Mouse (Mus musculus) myocyte (in vitro differentiated cells): Measurements from ENCODE around the gene Sh3bp4. TPM values are rescaled to one million over a fixed set of nuclear protein-coding genes. Genes with fewer than 3 reads are reported as not detected.

Source experiments
- H3K27me3 ChIP-seq: one replicate; pipeline ENCODE4 v1.6.1; 2011; ENCODE audit not compliant: control insufficient read depth, insufficient read depth, insufficient read length
- H3K36me3 ChIP-seq: one replicate; pipeline ENCODE4 v1.6.1; 2011; ENCODE audit not compliant: control insufficient read depth, insufficient read depth
- H3K4me2 ChIP-seq: one replicate; pipeline ENCODE4 v1.6.1; 2011; ENCODE audit warnings: low read depth, control low read depth
- H3K4me3 ChIP-seq: one replicate; pipeline ENCODE4 v1.5.1; 2011; ENCODE audit warnings: mild to moderate bottlenecking, control low read depth, moderate library complexity
- H3K79me2 ChIP-seq: one replicate; pipeline ENCODE4 v1.6.1; 2011; ENCODE audit not compliant: control insufficient read depth, insufficient read depth
- H3ac ChIP-seq: one replicate; pipeline ENCODE4 v1.6.1; 2011; ENCODE audit not compliant: control insufficient read depth, insufficient read length
- CEBPB ChIP-seq: IDR thresholded peaks from 2 replicates; pipeline ENCODE4 v1.6.1; 2011; ENCODE audit warnings: mild to moderate bottlenecking, moderate library complexity; ENCODE audit not compliant: poor library complexity, insufficient read depth, severe bottlenecking
- E2F4 ChIP-seq: IDR thresholded peaks from one replicate; pipeline ENCODE4 v1.6.1; 2011; ENCODE audit warnings: mild to moderate bottlenecking, control low read depth, moderate library complexity; ENCODE audit not compliant: insufficient read depth
- MAX ChIP-seq: IDR thresholded peaks from one replicate; pipeline ENCODE4 v1.6.1; 2011; ENCODE audit warnings: low read depth, mild to moderate bottlenecking, control low read depth
- MYOD1 ChIP-seq, 3 experiments: IDR thresholded peaks; one replicate each; pipeline ENCODE4 v1.6.1; 2011; ENCODE audit warnings: control low read depth in 2 of 3, low read depth in 2 of 3, mild to moderate bottlenecking in 2 of 3, moderate library complexity in 1 of 3; ENCODE audit not compliant: insufficient read length in 2 of 3, control insufficient read depth in 1 of 3
- MYOG ChIP-seq, 3 experiments: IDR thresholded peaks; one replicate each; pipeline ENCODE4 v1.6.1; 2011; ENCODE audit warnings: control low read depth in 2 of 3, low read depth in 2 of 3, mild to moderate bottlenecking in 2 of 3; ENCODE audit not compliant: insufficient read length in 2 of 3, control insufficient read depth in 1 of 3, insufficient read depth in 1 of 3
- POLR2A ChIP-seq: IDR thresholded peaks from one replicate; pipeline ENCODE4 v1.6.1; 2011; ENCODE audit warnings: low read depth, mild to moderate bottlenecking, control low read depth, moderate library complexity; ENCODE audit not compliant: insufficient read length
- POLR2AphosphoS2 ChIP-seq: IDR thresholded peaks from one replicate; pipeline ENCODE4 v1.6.1; 2011; ENCODE audit warnings: low read depth, control low read depth; ENCODE audit not compliant: insufficient read length
- REST ChIP-seq: IDR thresholded peaks from one replicate; pipeline ENCODE4 v1.6.1; 2011; ENCODE audit warnings: mild to moderate bottlenecking, control low read depth, moderate library complexity; ENCODE audit not compliant: insufficient read depth, insufficient read length
- SRF ChIP-seq: IDR thresholded peaks from one replicate; pipeline ENCODE4 v1.6.1; 2011; ENCODE audit warnings: low read depth; ENCODE audit not compliant: control insufficient read depth, insufficient read length
- TCF12 ChIP-seq: IDR thresholded peaks from one replicate; pipeline ENCODE4 v1.6.1; 2011; ENCODE audit warnings: mild to moderate bottlenecking, control low read depth; ENCODE audit not compliant: poor library complexity, insufficient read depth, severe bottlenecking
- TCF3 ChIP-seq: IDR thresholded peaks from one replicate; pipeline ENCODE4 v1.6.1; 2011; ENCODE audit warnings: low read depth, control low read depth; ENCODE audit not compliant: insufficient read length
- USF1 ChIP-seq: IDR thresholded peaks from one replicate; pipeline ENCODE4 v1.6.1; 2011; ENCODE audit warnings: low read depth, mild to moderate bottlenecking, control low read depth, moderate library complexity
- polyA plus RNA-seq: library from polyadenylated mRNA; unstranded; fragments of >200 nt; fragmentation: generic; extraction: Trizol; gene quantifications from one replicate; pipeline ENCODE4 v1.2.1, GENCODE M21; 2012; ENCODE audit warnings: missing spikeins

The Sh3bp4 gene
- polyA plus RNA-seq, 1 experiment: 23.2 TPM

- TF ChIP-seq MYOG (IDR thresholded peaks at IDR 0.05; ENCODE audit: control insufficient read depth in 1 of 3, insufficient read depth in 1 of 3, insufficient read length in 2 of 3, low read depth in 2 of 3) (no peak), E2F4 (no peak), POLR2A (no peak), TCF12 (no peak), POLR2AphosphoS2 (no peak), TCF3 (no peak), MYOD1 (IDR thresholded peaks at IDR 0.05; ENCODE audit: control insufficient read depth in 1 of 3, insufficient read length in 2 of 3, low read depth in 2 of 3) (no peak), USF1 (no peak), MAX (no peak), REST (no peak), SRF (no peak), CEBPB (no peak)
- Histone ChIP-seq H3K4me2 (no peak overlapping the region), H3K36me3 (no peaks in the 10 kb centered on the region), H3K79me2 (no peaks in the 10 kb centered on the region), H3K4me3 (no peak overlapping the region), H3K27me3 (no peaks in the 10 kb centered on the region), H3ac (no peak overlapping the region)
Observed at GRCm38 (mm10) chr1:89164281-89164680, 94.1 kb downstream of the Sh3bp4 start.

GRCm38 (mm10) chr1:89164685-89165084 is 94.5 kb downstream of the Sh3bp4 start:
- Histone ChIP-seq H3K27me3 (no peaks in the 10 kb centered on the region), H3ac (no peak overlapping the region), H3K4me2 (no peak overlapping the region), H3K4me3 (no peak overlapping the region), H3K79me2 (no peaks in the 10 kb centered on the region), H3K36me3 (no peaks in the 10 kb centered on the region)
- no peak for TF ChIP-seq USF1

GRCm38 (mm10) chr1:89166814-89167249 is 96.6 kb downstream of the Sh3bp4 start:
- H3K4me2 ChIP-seq: peak overlapping the region; percentile 1

GRCm38 (mm10) chr1:89171275-89171767 is 101.1 kb downstream of the Sh3bp4 start:
- no peaks in the 10 kb centered on the region for H3K27me3 ChIP-seq
- H3K79me2 ChIP-seq: no peaks in the 10 kb centered on the region
- no peak overlapping the region for H3ac ChIP-seq
- TF ChIP-seq POLR2A (no peak), TCF3 (no peak), REST (no peak), MYOD1 (IDR thresholded peaks at IDR 0.05; ENCODE audit: control insufficient read depth in 1 of 3, insufficient read length in 2 of 3, low read depth in 2 of 3) (peak in 2 of 3 experiments; percentile 69), SRF (no peak), TCF12 (peak; percentile 34), MYOG (IDR thresholded peaks at IDR 0.05; ENCODE audit: control insufficient read depth in 1 of 3, insufficient read depth in 1 of 3, insufficient read length in 2 of 3, low read depth in 2 of 3) (peak in 2 of 3 experiments; percentile 48 to 69)
- no peak overlapping the region for H3K4me2 ChIP-seq
- no peak overlapping the region for H3K4me3 ChIP-seq
- H3K36me3 ChIP-seq: no peaks in the 10 kb centered on the region

More at GRCm38 (mm10) chr1:89166814-89167249, 96.6 kb downstream of the Sh3bp4 start:
- no peak overlapping the region for H3K4me3 ChIP-seq
- H3ac ChIP-seq: no peak overlapping the region
- peak in 2 of 3 experiments; percentile 12 to 66 for TF ChIP-seq MYOG (IDR thresholded peaks at IDR 0.05; ENCODE audit: control insufficient read depth in 1 of 3, insufficient read depth in 1 of 3, insufficient read length in 2 of 3, low read depth in 2 of 3)
- TF ChIP-seq MAX: no peak
- no peak for TF ChIP-seq USF1
- TF ChIP-seq TCF12: no peak
- TF ChIP-seq POLR2A: no peak
- peak in 1 of 3 experiments; percentile 41 for TF ChIP-seq MYOD1 (IDR thresholded peaks at IDR 0.05; ENCODE audit: control insufficient read depth in 1 of 3, insufficient read length in 2 of 3, low read depth in 2 of 3)
- no peak for TF ChIP-seq E2F4
- no peak for TF ChIP-seq POLR2AphosphoS2
- H3K27me3 ChIP-seq: no peaks in the 10 kb centered on the region
- H3K79me2 ChIP-seq: no peaks in the 10 kb centered on the region
- no peaks in the 10 kb centered on the region for H3K36me3 ChIP-seq

DNA sequence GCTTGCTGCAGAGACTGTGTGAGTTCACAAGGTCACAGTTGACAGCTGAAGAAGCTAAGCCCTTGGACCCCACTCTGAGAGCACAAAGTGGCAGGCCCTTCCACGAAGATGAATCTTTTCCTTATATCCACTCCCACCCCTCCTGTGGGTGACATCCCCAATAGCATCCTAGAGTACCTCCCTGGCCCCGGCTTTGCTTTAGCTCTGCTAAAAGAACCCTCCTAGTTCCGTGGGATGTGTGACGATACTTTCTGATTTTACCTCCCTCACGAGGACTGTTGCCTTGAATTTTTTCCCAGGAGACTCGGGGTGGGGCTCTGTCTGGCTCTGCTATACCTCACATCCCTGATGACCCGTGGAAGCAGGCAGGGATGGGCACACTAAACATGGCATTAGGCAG is 104.4 kb downstream of the Sh3bp4 start:
- no peaks in the 10 kb centered on the region for H3K79me2 ChIP-seq
- no peak overlapping the region for H3K4me2 ChIP-seq
- no peak overlapping the region for H3ac ChIP-seq
- H3K27me3 ChIP-seq: no peaks in the 10 kb centered on the region
- no peak overlapping the region for H3K4me3 ChIP-seq
- no peaks in the 10 kb centered on the region for H3K36me3 ChIP-seq
- TF ChIP-seq USF1: no peak
- TF ChIP-seq REST: no peak
- TF ChIP-seq MYOD1 (IDR thresholded peaks at IDR 0.05; ENCODE audit: control insufficient read depth in 1 of 3, insufficient read length in 2 of 3, low read depth in 2 of 3): no peak
- TF ChIP-seq MYOG (IDR thresholded peaks at IDR 0.05; ENCODE audit: control insufficient read depth in 1 of 3, insufficient read depth in 1 of 3, insufficient read length in 2 of 3, low read depth in 2 of 3): no peak
- no peak for TF ChIP-seq POLR2AphosphoS2
- no peak for TF ChIP-seq CEBPB
- no peak for TF ChIP-seq POLR2A
- no peak for TF ChIP-seq SRF
- TF ChIP-seq TCF3: no peak
- TF ChIP-seq E2F4: no peak
- no peak for TF ChIP-seq TCF12
- no peak for TF ChIP-seq MAX
